Mouse (Mus musculus) ovary, postnatal 10 days (tissue): ENCODE measurements around the gene Sgms1.
"Not testable (repeated sequence)": the region's sequence is repeated elsewhere in the genome, so short reads cannot be mapped to it uniquely, and the experiment has no call there.

Experiments
- DNase-seq: peaks from one replicate; pipeline ENCODE4 v3.0.0; 2022; ENCODE audit warnings: low spot score

The Sgms1 gene

GRCm38 (mm10) chr19:32087736-32088470 is 301.6 kb downstream of the Sgms1 start:
- no peak for DNase-seq

- not testable (repeated sequence) for DNase-seq
Observed at GRCm38 (mm10) chr19:32084813-32085212, 304.7 kb downstream of the Sgms1 start.
